Mouse (Mus musculus) small intestine, adult 2 months (tissue): ENCODE measurements at regions not wholly inside any gene's neighbourhood (a gene's known extent, or its start where the extent isn't known, plus 50 kb on each side); places are given as distances from the start of the nearest gene placed in this dataset.

ENCODE experiments used
- CTCF ChIP-seq: fragments of 200-500 bp; IDR thresholded peaks from 2 replicates; pipeline ENCODE4 v1.5.1; 2012; ENCODE audit warnings: low read depth, mild to moderate bottlenecking, control low read depth, inconsistent platforms, low read length, moderate library complexity, mixed read lengths; ENCODE audit not compliant: insufficient replicate concordance, insufficient read length; ENCODE audit errors: extremely low read depth
- POLR2A ChIP-seq: fragments of 200-500 bp; IDR thresholded peaks from 2 replicates; pipeline ENCODE4 v1.6.1; 2012; ENCODE audit warnings: low read depth, mild to moderate bottlenecking, control low read depth, inconsistent platforms, low read length, moderate library complexity

DNA sequence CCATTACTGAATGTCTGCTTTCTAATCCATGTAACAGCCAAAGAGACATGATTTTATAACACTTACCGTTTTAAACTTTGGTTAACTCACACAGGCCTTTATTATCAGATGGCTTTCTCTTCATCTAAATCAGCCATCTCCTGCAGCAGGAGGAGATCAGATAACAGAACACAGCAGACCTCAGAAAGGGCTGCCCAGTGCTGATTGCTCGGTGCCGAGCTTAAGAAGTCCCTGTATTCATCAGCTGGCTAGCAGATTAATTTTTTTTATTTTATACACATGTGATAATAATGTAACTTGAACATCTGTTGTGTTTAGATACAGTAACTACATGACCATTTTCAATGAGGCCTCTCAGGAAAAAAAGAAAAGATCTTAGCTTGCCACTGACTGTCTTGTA lies 155.9 kb upstream of the Lpp start:
- no peak for TF ChIP-seq CTCF
- no peak for TF ChIP-seq POLR2A
